Mouse (Mus musculus): ENCODE measurements around the gene Tle6. TPM values are rescaled to one million over a fixed set of nuclear protein-coding genes. Genes with fewer than 3 reads are reported as not detected.

The Tle6 gene
- polyA plus RNA-seq, 1 experiment from 2014 or later: 3.5 TPM

DNA sequence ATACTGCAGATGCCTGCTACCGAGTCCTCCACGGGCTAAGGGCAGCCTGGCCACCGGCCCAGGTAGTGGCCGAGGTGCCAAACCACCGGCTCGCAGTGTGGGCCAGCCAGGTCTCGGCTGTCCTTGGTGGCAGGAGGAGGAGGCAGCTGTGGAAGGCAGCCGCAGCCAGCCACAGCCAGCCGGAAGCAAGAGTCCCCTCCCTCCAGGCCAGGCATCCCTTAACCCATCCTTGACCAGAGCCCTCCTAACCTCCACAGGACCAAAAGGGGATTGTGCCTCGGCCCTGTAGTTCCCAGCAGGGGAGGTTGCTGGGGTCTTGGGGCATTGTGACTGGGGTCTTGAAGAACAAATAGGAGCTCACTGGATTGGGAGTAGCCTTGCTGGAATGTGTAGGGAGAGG is 36.7 kb downstream of the Tle6 start:
- WGBS (ENCODE audit: insufficient replicate concordance): 32% methylated on average over 10 of the region's 10 CpGs
- H3K36me3 ChIP-seq (ENCODE audit: control insufficient read depth, insufficient read depth): peaks cover 10% of the 10 kb centered on the region
- H3K27ac ChIP-seq (ENCODE audit: low read length): no peak overlapping the region
- no peak for ATAC-seq (ENCODE audit: low read depth)
- H3K9ac ChIP-seq (ENCODE audit: low read depth, low read length): no peak overlapping the region
- peak overlapping the region; percentile 31; the same call in 1 of the 2 replicates for H3K4me2 ChIP-seq (ENCODE audit: low read depth, low read length)
- H3K4me3 ChIP-seq (ENCODE audit: low read depth, low read length): no peak overlapping the region
- H3K27me3 ChIP-seq (ENCODE audit: control insufficient read depth, insufficient read depth, low read depth, low read length): no peaks in the 10 kb centered on the region
- no peaks in the 10 kb centered on the region for H3K9me3 ChIP-seq (replicated peaks; ENCODE audit: control insufficient read depth, low read length)
- H3K4me1 ChIP-seq (ENCODE audit: control insufficient read depth, low read depth, low read length): peaks cover 51% of the 10 kb centered on the region

GRCm38 (mm10) chr10:81563481-81563880 is 37.4 kb downstream of the Tle6 start:
- Histone ChIP-seq H3K27me3 (ENCODE audit: control insufficient read depth, insufficient read depth, low read depth, low read length) (no peaks in the 10 kb centered on the region), H3K4me1 (ENCODE audit: control insufficient read depth, low read depth, low read length) (peaks cover 50% of the 10 kb centered on the region), H3K9me3 (replicated peaks; ENCODE audit: control insufficient read depth, low read length) (no peaks in the 10 kb centered on the region), H3K9ac (ENCODE audit: low read depth, low read length) (peak overlapping the region; percentile 46; the same call in 1 of the 2 replicates), H3K4me2 (ENCODE audit: low read depth, low read length) (no peak overlapping the region), H3K27ac (ENCODE audit: low read length) (no peak overlapping the region), H3K36me3 (ENCODE audit: control insufficient read depth, insufficient read depth) (peaks cover 10% of the 10 kb centered on the region), H3K4me3 (ENCODE audit: low read depth, low read length) (no peak overlapping the region)
- ATAC-seq (ENCODE audit: low read depth): no peak
- WGBS (ENCODE audit: insufficient replicate concordance): 30% methylated on average over 6 of the region's 6 CpGs

DNA sequence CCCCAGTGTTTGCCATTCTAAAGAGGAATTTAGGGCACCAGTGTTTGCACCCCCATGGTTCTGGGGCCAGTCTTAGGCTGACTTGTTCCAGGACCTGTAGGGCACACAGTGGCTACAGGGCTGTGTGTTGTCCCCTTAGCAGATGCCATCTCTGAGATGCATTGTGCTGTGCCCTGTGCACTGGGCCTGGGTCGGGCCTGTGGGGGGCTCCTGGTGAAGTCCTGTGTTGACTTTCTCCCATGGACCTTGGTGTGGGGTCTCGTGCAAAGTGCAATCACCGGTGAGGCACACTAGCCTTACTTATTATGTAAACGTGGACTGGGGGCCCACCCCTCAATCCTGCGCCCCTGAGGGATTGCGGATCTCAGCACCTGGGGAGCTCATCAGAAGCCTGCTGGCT is 38.5 kb downstream of the Tle6 start:
- Histone ChIP-seq H3K9ac (ENCODE audit: low read depth, low read length) (no peak overlapping the region), H3K9me3 (replicated peaks; ENCODE audit: control insufficient read depth, low read length) (no peaks in the 10 kb centered on the region), H3K4me2 (ENCODE audit: low read depth, low read length) (no peak overlapping the region), H3K27me3 (ENCODE audit: control insufficient read depth, insufficient read depth, low read depth, low read length) (no peaks in the 10 kb centered on the region), H3K4me3 (ENCODE audit: low read depth, low read length) (no peak overlapping the region), H3K36me3 (ENCODE audit: control insufficient read depth, insufficient read depth) (peaks cover 10% of the 10 kb centered on the region), H3K27ac (ENCODE audit: low read length) (no peak overlapping the region), H3K4me1 (ENCODE audit: control insufficient read depth, low read depth, low read length) (peaks cover 47% of the 10 kb centered on the region)
- ATAC-seq (ENCODE audit: low read depth): no peak
- 61% methylated on average over 6 of the region's 6 CpGs for WGBS (ENCODE audit: insufficient replicate concordance)

- no peaks in the 10 kb centered on the region for H3K9me3 ChIP-seq (replicated peaks; ENCODE audit: control insufficient read depth, low read length)
- H3K4me2 ChIP-seq (ENCODE audit: low read depth, low read length): peak overlapping the region; percentile 80
- ATAC-seq (ENCODE audit: low read depth): peak; percentile 20
- WGBS (ENCODE audit: insufficient replicate concordance): 3% methylated on average over 16 of the region's 16 CpGs
- peak overlapping the region; percentile 88 for H3K9ac ChIP-seq (ENCODE audit: low read depth, low read length)
- peaks cover 47% of the 10 kb centered on the region for H3K4me1 ChIP-seq (ENCODE audit: control insufficient read depth, low read depth, low read length)
- H3K27ac ChIP-seq (ENCODE audit: low read length): peak overlapping the region; percentile 87
- H3K4me3 ChIP-seq (ENCODE audit: low read depth, low read length): peak overlapping the region; percentile 79
- H3K27me3 ChIP-seq (ENCODE audit: control insufficient read depth, insufficient read depth, low read depth, low read length): no peaks in the 10 kb centered on the region
- peaks cover 10% of the 10 kb centered on the region for H3K36me3 ChIP-seq (ENCODE audit: control insufficient read depth, insufficient read depth)
These were observed 40.0 kb downstream of the Tle6 start for GRCm38 (mm10) chr10:81560719-81561459.

DNA sequence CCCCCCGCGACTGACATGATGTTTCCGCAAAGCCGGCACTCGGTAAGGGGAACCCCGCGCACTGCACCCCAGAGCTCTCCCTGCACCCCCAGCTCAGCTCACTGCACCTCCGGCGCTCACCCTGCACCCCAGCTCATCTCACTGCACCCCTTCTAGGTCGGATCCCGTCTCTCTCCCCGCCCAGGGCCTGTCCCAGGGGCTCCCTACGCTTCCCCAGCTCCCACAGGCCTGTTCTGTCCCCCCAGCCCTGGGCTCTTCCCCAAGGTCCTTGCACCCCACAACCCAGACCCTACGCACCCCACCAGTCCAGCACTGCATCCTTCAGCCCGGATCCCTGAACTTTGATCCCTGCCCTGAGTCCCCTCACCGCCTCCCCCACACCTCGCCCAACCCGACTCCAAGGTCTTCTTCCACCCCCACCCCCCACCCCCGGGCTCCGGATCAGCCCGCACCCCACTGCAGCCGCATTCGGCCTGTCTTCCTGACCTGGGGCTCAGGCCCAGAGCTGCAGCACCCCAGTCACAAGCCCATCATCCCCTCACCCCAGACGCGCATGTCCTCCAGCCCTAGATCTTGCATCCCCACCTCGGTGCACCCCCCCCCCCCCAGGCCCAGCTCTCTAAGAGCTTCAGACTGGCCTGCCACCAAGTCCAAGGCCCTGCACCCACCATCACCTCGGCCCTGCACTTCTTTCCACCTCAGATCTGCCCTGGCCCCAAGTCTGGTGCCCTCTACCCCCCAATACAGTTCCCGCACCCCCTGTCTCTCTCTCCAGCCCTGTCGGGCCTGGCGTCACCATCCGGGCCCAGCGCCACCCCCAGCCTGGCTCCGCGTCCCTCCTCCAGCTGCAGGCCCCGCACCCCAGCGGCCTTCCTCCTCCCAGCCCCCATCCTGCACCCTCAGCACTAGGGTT is 41.0 kb downstream of the Tle6 start:
- Histone ChIP-seq H3K9me3 (replicated peaks; ENCODE audit: control insufficient read depth, low read length) (no peaks in the 10 kb centered on the region), H3K27me3 (ENCODE audit: control insufficient read depth, insufficient read depth, low read depth, low read length) (no peaks in the 10 kb centered on the region), H3K36me3 (ENCODE audit: control insufficient read depth, insufficient read depth) (peaks cover 1% of the 10 kb centered on the region), H3K4me1 (ENCODE audit: control insufficient read depth, low read depth, low read length) (peaks cover 47% of the 10 kb centered on the region), H3K4me2 (ENCODE audit: low read depth, low read length) (peak overlapping the region; percentile 80), H3K4me3 (ENCODE audit: low read depth, low read length) (peak overlapping the region; percentile 79), H3K9ac (ENCODE audit: low read depth, low read length) (peak overlapping the region; percentile 88), H3K27ac (ENCODE audit: low read length) (peak overlapping the region; percentile 87)
- 1% methylated on average over 35 of the region's 36 CpGs for WGBS (ENCODE audit: insufficient replicate concordance)
- peak; percentile 37 for ATAC-seq (ENCODE audit: low read depth)

- Histone ChIP-seq H3K4me1 (ENCODE audit: control insufficient read depth, low read depth, low read length) (peaks cover 43% of the 10 kb centered on the region), H3K4me3 (ENCODE audit: low read depth, low read length) (peak within 1 kb of the TSS; percentile 79), H3K9ac (ENCODE audit: low read depth, low read length) (peak within 1 kb of the TSS; percentile 88)
These were observed 41.7 kb downstream of the Tle6 start, which contains the start of gene Aes for GRCm38 (mm10) chr10:81559163-81559626. Gene Aes (plus strand): TSS chr10:81559488.

DNA sequence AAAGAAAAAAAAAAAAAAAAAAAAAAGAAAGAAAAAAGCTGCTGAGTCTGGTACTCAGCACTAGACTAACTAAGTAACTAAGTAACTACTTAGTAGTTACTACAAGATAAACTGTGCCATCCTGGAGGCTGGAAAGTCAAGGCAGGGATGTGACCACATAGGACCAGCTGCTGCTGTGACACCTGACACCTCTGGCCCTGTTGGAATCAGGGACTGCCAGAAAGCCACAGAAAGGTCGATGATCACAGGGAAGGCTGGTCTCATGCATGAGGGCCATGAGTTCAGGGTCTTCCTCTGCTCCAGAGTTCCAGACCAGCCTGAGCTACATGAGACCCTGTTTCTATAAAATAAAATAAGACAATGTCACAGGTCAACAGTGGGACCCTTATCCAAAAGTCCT is 43.4 kb downstream of the Tle6 start:
- WGBS (ENCODE audit: insufficient replicate concordance): 56% methylated on average over 1 of the region's 1 CpGs
- no peak overlapping the region for H3K27ac ChIP-seq (ENCODE audit: low read length)
- ATAC-seq (ENCODE audit: low read depth): no peak

More at GRCm38 (mm10) chr10:81559163-81559626, 41.7 kb downstream of the Tle6 start, which contains the start of gene Aes:
- Histone ChIP-seq H3K36me3 (ENCODE audit: control insufficient read depth, insufficient read depth) (no peaks in the 10 kb centered on the region; the same call in 1 of the 2 replicates), H3K27me3 (ENCODE audit: control insufficient read depth, insufficient read depth, low read depth, low read length) (no peaks in the 10 kb centered on the region), H3K9me3 (replicated peaks; ENCODE audit: control insufficient read depth, low read length) (no peaks in the 10 kb centered on the region), H3K4me2 (ENCODE audit: low read depth, low read length) (peak within 1 kb of the TSS; percentile 80), H3K27ac (ENCODE audit: low read length) (peak within 1 kb of the TSS; percentile 87)
- ATAC-seq (ENCODE audit: low read depth): peak; percentile 76
- 0% methylated on average over 44 of the region's 53 CpGs for WGBS (ENCODE audit: insufficient replicate concordance)

DNA sequence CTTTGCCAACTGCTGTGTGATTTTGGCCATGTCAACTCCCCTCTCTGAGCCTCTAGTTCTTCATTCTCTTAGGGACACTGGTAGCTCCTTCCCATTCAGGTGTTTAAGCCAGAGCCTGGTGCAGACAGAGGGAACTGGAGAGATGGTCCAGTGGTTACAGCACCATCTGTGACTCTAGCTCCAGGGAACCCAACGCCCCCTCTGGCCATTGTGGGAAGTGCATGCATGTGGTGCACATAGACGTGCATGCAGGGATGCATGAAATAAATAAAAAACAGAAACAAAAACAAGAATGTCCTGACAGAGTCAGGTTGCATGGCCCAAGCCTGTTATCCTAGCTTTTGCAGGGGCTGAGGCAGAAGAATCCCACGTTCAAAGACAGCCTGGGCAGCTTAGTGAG is 44.6 kb downstream of the Tle6 start:
- no peaks in the 10 kb centered on the region for H3K27me3 ChIP-seq (ENCODE audit: control insufficient read depth, insufficient read depth, low read depth, low read length)
- no peaks in the 10 kb centered on the region for H3K9me3 ChIP-seq (replicated peaks; ENCODE audit: control insufficient read depth, low read length)
- H3K9ac ChIP-seq (ENCODE audit: low read depth, low read length): no peak overlapping the region
- no peak overlapping the region for H3K27ac ChIP-seq (ENCODE audit: low read length)
- H3K36me3 ChIP-seq (ENCODE audit: control insufficient read depth, insufficient read depth): no peaks in the 10 kb centered on the region
- no peak overlapping the region for H3K4me3 ChIP-seq (ENCODE audit: low read depth, low read length)
- 60% methylated on average over 3 of the region's 3 CpGs for WGBS (ENCODE audit: insufficient replicate concordance)
- peaks cover 25% of the 10 kb centered on the region for H3K4me1 ChIP-seq (ENCODE audit: control insufficient read depth, low read depth, low read length)
- no peak for ATAC-seq (ENCODE audit: low read depth)
- H3K4me2 ChIP-seq (ENCODE audit: low read depth, low read length): no peak overlapping the region

More for the DNA sequence above, 43.4 kb downstream of the Tle6 start:
- no peak overlapping the region for H3K4me3 ChIP-seq (ENCODE audit: low read depth, low read length)
- no peak overlapping the region for H3K4me2 ChIP-seq (ENCODE audit: low read depth, low read length)
- no peaks in the 10 kb centered on the region for H3K27me3 ChIP-seq (ENCODE audit: control insufficient read depth, insufficient read depth, low read depth, low read length)
- peaks cover 27% of the 10 kb centered on the region for H3K4me1 ChIP-seq (ENCODE audit: control insufficient read depth, low read depth, low read length)
- H3K9me3 ChIP-seq (replicated peaks; ENCODE audit: control insufficient read depth, low read length): no peaks in the 10 kb centered on the region
- H3K36me3 ChIP-seq (ENCODE audit: control insufficient read depth, insufficient read depth): no peaks in the 10 kb centered on the region
- H3K9ac ChIP-seq (ENCODE audit: low read depth, low read length): no peak overlapping the region

Data from liver, embryonic 16.5 days (tissue).